ENCODE assay signal across 1 mouse cellular context in genomic region chr17:35218516-35219193, GRCm38 (mm10).
TF ChIP-seq lines count a peak whose summit lies in the region.

No protein-coding gene starts in this region.

TF ChIP-seq in CH12.LX, 34 proteins besides CTCF, POLR2A, EP300 and RAD21 (continued from another document):
- TF ChIP-seq HCFC1 (IDR thresholded peaks at IDR 0.05; ENCODE audit: low read depth, low read length) (no peak), MAZ (IDR thresholded peaks at IDR 0.05; ENCODE audit: low read depth, low read length) (peak; percentile 37; the same call in 1 of the 2 replicates), MXI1 (IDR thresholded peaks at IDR 0.05; ENCODE audit: low read depth, low read length) (no peak), SMC3 (IDR thresholded peaks at IDR 0.05; ENCODE audit: low read depth, low read length) (no peak; the same call in 1 of the 2 replicates), USF1 (IDR thresholded peaks at IDR 0.05; ENCODE audit: low read depth, low read length) (no peak; the same call in 1 of the 2 replicates), UBTF (IDR thresholded peaks at IDR 0.05; ENCODE audit: low read depth, low read length) (no peak; the same call in 1 of the 2 replicates), GABPA (IDR thresholded peaks at IDR 0.05; ENCODE audit: insufficient replicate concordance, low read depth, low read length) (no peak), NRF1 (IDR thresholded peaks at IDR 0.05; ENCODE audit: low read depth, low read length) (no peak), KAT2A (IDR thresholded peaks at IDR 0.05; ENCODE audit: insufficient replicate concordance, low read length) (0 out of 2 replicates have a peak, but pooled peaks have one; percentile 29), PAX5 (IDR thresholded peaks at IDR 0.05; ENCODE audit: low read length) (no peak), POLR2AphosphoS2 (IDR thresholded peaks at IDR 0.05; ENCODE audit: low read depth, low read length) (no peak), IRF4 (IDR thresholded peaks at IDR 0.05; ENCODE audit: low read depth, low read length) (peak; percentile 77), NELFE (IDR thresholded peaks at IDR 0.05; ENCODE audit: low read depth, low read length) (no peak), MAFK (IDR thresholded peaks at IDR 0.05; ENCODE audit: insufficient replicate concordance, low read length) (peak; percentile 62; the same call in 1 of the 2 replicates), ELF1 (IDR thresholded peaks at IDR 0.05; ENCODE audit: low read depth, low read length) (no peak), ETS1 (conservative IDR thresholded peaks at IDR 0.05; ENCODE audit: low read depth, low read length) (peak; percentile 85), CHD2 (IDR thresholded peaks at IDR 0.05; ENCODE audit: low read length) (peak; percentile 60), MYC (IDR thresholded peaks at IDR 0.05; ENCODE audit: low read depth, low read length) (no peak; the same call in 1 of the 2 replicates), TBP (conservative IDR thresholded peaks at IDR 0.05; ENCODE audit: low read depth, low read length) (no peak), MEF2A (IDR thresholded peaks at IDR 0.05; ENCODE audit: borderline replicate concordance, low read depth, low read length) (peak; percentile 79), TCF12 (IDR thresholded peaks at IDR 0.05; ENCODE audit: low read depth, low read length) (peak; percentile 64; the same call in 1 of the 2 replicates), ZNF384 (IDR thresholded peaks at IDR 0.05; ENCODE audit: low read depth, low read length) (no peak), RCOR1 (conservative IDR thresholded peaks at IDR 0.05; ENCODE audit: low read depth, low read length) (peak; percentile 61; the same call in 1 of the 2 replicates), USF2 (conservative IDR thresholded peaks at IDR 0.05; ENCODE audit: low read depth, low read length) (no peak), ZC3H11A (IDR thresholded peaks at IDR 0.05; ENCODE audit: low read depth, low read length) (no peak), E2F4 (IDR thresholded peaks at IDR 0.05; ENCODE audit: insufficient replicate concordance, low read depth, low read length) (no peak), ZMIZ1 (IDR thresholded peaks at IDR 0.05; ENCODE audit: low read depth, low read length) (no peak), BHLHE40 (IDR thresholded peaks at IDR 0.05; ENCODE audit: low read depth, low read length) (peak; percentile 78), CHD1 (IDR thresholded peaks at IDR 0.05; ENCODE audit: low read depth, low read length) (no peak), MAX (IDR thresholded peaks at IDR 0.05; ENCODE audit: low read length) (peak; percentile 43; the same call in 1 of the 2 replicates), JUND (conservative IDR thresholded peaks at IDR 0.05; ENCODE audit: low read depth, low read length) (no peak), ZKSCAN1 (IDR thresholded peaks at IDR 0.05; ENCODE audit: borderline replicate concordance, low read depth, low read length) (no peak), JUN (IDR thresholded peaks at IDR 0.05; ENCODE audit: insufficient read depth, low read depth, low read length) (no peak)
